Mouse (Mus musculus) urinary bladder, postnatal 25 days (tissue): ENCODE results near the gene Mphosph10.

Source experiments
- DNase-seq: peaks from one replicate; pipeline ENCODE4 v3.0.0; 2022; ENCODE audit warnings: low spot score

The Mphosph10 gene

DNA sequence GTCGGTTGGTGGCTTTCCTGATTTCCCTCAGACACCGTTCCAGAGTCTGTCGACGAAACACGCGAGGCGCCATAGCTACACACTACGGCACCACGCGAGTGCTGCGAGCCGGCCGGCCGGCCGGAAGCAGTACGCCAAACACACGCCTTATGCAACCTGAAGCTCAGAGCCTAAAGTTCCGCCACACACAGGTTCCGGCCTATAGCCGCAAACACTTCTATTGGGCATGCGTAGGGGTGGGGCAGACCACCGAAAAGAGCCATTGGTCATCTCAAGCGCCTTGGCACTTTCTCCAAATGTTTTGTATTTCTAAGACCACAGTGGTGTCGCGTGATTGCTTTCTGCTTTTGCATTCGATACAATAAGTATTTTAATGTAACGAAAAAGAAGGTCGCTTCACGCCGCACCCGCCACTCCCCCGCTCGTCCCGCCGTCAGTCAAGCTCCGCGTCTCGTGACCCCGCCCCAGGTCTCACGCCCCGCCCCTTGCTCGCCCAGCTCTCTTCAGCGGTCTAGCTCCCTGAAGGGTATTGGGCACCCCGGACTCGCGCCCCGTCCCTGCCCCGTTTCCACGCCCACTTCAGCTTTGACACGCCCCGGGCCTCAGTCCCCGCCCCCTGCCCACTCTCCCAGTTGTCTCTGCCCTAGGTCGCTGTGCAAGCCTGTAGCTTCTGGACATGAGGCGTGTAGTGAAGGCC lies at the start of gene Mphosph10, which contains the start of gene Mcee:
Gene Mphosph10 (minus strand): TSS at position 147 of the 697 bp plus-strand sequence.
Gene Mcee (plus strand): TSS at position 486 of the 697 bp plus-strand sequence.
- DNase-seq: peak; percentile 97

DNA sequence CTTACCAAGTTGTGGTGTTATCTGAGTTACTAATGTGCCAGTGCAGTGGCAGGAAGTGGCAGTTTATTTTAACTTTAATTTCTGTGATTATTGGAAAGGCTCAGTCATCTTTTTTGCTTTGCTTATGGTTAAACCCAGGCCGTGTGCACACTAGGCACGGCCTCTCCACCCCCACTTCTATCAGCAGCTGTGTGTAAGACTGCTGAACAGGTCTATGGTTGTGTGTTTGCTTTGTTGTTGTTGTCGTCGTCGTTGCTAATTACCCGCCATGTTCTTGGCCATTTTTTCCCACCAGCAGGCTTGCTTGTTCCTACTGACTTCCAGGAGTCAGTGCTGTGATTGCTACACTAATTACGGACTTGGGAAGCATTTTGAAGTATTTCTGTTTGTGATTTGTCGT lies 48.5 kb upstream of the Mphosph10 start:
- no peak for DNase-seq

DNA sequence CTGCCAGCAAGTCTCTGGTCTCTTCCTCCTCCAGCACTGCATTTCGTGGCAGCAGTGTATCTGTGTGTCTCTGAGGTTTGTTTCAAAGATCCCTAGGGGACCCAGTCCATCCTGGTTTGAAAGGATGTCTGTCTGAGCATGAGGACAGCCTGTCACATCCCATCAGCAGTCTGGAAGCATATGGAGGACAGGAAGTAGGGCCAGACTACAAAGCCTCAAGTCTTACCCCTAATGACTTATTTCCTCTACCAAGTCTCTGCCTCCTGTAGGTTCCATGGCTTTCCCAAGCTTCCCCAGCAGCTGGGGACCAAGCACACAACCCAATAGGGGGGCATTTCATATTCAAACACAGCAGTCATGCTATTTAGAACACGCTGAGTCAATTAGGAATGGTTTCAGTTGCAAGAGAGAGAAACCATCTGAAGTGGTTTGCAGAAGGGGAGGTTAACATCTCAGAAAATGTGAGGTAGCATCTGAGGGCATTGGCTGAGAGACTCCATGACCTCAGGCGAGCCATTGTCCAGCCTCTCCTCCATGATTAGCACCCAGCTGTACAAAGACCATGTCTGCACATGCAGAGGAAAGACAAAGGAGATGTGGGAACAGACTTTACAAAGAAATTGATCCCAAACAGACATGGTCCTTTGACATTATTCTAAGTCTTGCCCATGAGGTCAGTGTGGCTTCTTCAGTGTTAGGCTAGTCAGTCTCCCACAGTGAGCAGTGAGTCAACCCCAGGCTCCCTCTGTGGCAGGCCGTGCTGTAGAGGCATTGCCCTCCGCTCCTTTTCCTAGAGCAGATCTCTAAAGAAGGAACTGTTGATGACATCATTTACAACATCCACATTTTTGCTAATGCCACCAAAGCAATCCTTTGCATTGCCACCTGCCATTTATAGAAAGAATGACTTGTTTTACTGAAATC lies 47.8 kb upstream of the Mphosph10 start:
- no peak for DNase-seq

DNA sequence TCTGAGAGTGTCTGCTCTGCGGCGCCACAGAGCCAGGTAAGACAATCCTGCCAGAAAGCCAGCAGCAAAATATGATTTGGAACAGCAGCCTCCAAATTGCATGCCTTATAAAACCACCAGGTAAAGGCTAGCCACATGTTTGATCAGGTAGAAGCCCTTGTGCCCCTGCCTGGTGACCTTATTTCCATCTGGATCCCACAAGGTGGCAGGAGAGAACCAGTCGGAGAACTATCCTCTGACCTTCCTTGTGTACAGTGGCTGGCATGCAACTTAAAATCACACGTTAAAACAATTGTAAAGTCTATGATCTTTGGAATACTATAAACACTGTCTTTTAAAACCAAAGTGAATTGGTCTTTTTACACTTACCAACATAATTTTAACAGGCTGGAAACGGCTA lies 32.8 kb upstream of the Mphosph10 start:
- no peak for DNase-seq

DNA sequence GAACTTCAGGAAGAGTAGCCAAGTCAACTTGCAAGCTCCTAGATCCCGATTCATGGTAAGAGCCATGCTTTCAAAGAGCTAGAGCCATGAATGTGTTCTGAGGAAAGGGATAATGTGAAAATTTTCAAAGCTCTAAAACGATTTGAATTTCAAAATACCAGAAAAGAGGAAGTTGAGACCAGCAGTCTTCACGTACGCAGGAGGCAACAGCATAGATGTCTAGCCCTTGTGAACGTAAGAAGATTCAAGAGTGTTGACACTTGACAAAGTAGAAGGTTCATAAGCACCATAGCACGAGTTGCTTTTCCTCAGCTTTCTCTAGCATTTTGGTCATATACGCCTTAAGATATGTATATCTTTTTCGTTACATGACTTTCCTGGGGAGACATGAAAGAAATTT lies 11.9 kb upstream of the Mphosph10 start:
- DNase-seq: no peak

DNA sequence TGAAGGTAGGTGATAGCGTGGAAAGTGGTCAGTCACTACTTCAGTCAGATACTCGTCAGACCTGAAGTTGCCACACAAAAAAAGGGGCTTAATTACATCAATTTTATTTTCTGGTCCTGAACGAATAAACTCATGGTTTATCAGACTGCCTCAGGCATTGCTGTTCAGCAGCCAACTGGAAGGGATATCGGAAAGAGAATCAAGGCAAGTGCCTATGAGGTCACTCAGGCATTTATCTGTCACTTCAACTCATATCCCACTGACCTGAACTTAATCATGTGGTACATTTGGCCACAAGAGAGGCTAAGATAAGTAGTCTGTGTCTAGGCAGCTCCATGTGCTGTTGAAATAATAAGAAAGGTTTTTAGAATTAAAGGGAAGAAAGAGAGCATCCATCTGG lies 10.4 kb upstream of the Mphosph10 start:
- no peak for DNase-seq

DNA sequence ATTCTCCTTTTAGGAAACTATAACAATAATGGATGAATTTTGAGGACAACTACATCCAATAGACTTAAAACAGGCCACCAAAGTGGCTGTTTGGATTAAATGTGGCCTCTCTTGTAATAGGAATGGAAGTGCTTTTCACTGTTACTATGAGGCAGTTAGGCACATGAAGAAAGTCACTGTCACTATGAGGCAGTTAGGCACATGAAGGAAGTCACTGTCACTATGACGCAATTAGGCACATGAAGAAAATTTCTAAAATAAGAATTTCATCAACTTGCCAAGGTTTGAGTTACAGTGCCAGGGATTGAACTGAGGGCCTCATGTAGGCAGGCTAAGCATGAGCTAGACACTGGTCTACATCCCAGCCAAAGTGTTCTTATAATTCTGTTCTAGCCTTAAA lies 8.7 kb upstream of the Mphosph10 start:
- no peak for DNase-seq

DNA sequence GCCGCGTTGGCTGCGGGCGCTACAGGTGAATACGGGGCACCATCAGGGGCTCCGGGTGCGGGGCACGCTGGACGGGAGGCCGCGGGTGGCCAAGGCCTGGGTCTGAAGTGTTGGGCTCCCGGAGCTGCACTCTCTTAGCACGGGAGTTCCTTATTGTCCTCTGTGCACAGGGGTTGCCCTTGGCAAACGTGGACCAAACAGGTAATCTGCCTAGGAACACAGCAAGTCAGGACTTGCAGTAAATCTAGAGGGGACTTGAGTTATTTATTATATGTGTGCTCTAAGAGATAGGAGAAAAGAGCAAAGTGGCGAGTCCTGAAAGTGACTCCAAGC lies 717 bp upstream of the Mphosph10 start:
- no peak for DNase-seq

DNA sequence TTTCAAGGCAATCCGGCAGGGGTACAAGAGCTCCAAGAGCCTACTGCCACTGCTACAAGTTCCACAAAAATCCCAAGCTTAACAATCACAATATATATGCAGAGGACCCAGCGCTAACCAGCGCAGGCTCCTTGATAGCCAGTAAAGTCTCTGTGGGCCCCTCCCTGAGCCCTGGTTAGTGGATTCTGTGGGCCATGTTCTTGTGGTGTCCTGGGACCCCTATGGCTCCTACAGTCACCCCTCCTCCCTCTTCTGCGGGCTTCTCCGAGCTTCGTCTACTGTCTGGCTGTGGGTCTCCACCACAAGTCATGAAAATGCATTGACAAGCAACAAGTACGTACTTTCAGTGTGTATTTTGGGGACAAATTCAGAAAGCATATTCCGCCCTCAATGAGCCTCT lies 589 bp downstream of the Mphosph10 start:
- DNase-seq: no peak

DNA sequence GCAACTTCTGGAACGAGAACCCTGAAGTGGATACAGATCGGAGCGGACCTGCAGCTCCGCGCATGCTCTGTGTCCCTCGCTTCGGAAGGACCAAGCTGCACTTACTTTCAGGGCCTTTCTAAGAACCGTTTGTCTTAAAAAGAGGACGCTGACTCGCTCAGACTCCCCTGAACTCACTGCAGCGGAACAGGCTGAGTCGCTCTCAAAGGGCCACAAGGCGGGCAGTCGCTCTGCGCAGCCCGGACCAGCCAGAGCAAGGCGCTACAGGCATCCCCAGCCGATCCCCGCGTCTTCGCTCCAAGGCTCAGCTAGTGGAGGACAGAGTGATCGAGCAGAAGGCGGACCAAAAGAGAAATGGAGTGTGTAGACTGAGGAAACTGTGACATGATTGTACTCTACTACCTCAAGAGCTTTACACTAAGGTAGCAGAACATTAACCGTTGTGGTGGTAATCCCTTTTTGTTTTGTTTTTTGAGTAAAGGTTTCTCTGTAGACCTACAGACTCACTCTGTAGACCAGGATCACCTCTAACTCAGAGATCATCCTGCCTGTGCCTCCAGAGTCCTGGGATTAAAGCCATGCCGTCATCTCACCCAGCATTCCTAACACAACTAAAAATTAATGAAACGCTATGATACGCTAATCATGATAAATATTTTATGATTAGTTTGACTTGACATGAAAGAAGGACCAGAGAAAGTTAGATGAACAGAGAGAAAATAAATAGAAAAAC lies 18.1 kb downstream of the Mphosph10 start, which contains the start of gene Fan1:
Gene Fan1 (minus strand): TSS at position 266 of the 733 bp plus-strand sequence.
- peak; percentile 84 for DNase-seq

DNA sequence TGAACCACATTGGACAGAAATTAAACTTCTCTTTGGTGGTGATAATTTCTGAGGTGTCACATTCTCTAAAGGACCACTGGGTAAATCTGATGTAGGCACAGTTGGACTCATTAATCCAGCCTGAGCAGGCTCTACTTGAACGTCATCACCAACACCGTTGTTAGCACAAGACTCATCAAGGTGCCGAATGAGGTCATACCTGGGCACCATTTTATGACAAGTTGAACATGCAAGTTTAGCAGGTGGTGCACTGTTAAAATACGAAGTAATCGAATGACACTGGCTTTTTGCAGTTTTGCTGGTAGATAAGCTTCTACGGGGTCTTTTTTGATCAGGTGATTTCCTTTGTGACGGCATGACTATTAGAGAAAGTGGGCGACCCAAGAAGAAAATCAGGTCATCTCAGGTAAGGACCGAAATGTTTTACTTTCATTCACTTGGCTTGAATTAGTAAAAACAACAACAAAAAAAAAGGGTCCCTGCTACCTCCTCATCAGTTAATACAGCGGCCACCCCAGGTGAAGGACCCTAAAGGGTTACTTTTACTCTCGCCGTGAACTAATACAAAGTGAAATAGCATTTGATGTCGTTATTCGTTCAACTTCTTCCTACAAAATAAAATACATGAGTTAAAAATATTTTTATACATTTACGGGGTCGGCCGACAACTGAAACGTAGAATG lies 18.8 kb downstream of the Mphosph10 start:
- no peak for DNase-seq

DNA sequence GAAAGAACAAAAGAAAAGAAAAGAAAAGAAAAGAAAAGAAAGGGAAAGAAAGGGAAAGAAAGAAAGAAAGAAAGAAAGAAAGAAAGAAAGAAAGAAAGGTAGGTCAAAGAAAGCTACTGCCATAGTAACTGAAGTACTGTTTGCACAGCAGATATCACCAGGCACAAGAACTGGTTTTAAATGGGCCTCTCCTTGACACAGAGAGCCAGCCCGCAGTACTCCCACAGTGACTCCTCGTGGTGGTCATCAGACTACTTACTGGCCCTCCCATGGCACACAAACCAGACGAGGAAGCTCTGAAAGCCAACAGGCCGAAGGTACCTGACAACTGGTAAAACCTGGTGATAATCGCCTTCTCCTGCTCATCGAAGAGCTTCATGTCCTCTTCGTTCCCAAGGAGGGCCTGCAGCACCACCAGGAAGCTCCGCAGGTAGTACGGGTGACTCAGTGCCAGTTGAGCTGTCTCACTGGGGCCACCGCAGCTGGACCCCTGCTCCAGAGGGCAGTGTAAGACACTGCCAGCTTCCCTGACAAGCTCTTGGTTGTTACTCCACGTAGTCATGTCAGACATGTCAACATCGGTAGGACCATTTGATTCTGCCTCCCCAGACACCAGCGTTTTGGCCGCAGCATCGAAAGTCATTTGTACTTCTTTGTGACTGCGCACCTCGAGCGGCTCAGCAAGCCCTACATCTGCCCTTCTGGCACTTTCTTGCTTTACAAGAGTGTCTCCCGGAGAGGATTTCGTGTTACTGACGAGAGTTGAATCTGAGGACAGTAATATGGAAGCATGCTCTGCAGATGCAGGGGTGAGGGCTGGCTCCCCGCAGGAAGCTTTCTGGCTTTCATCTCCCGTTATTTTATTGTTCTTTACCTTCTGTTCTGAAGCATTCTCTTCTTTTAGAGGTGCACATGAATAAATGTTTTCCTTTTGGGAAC lies 19.9 kb downstream of the Mphosph10 start:
- no peak for DNase-seq

DNA sequence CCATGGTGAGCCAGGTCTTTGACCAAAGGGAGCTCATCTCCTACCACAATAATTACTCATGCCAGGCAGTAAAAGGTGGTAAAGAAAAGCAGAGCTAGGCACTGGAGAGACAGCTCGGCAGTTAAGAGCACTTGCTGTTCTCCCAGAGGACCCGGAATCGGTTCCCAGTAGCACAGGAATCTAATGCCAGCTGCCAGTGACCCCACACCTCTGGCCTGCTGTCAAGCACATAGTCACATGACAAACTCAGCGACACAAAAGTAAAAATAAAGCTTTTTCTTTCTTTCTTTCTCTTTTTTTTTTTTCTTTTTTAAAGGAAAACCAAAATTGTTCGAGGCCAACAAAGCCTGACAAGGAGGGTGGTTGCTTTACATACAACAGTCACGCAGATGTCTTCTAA lies 22.2 kb downstream of the Mphosph10 start:
- DNase-seq: no peak

DNA sequence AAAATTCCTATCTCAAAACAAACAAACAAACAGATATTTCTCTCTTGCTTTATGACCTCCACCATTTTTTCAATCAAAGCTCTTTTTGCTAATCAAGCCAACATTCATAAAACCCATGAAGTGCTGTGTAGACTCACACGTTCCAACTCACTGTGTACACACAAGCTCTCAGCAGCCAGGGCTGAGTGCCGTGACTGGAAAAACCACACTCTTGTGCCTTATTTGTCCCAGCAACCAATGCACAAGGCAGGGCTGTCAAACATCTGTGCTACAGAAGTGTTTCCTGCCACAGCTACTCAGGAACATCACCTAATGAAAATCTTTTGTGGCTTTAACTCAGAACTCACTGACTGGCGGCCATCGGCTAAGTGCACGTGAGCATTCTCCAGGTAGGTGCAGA lies 26.2 kb downstream of the Mphosph10 start:
- no peak for DNase-seq

DNA sequence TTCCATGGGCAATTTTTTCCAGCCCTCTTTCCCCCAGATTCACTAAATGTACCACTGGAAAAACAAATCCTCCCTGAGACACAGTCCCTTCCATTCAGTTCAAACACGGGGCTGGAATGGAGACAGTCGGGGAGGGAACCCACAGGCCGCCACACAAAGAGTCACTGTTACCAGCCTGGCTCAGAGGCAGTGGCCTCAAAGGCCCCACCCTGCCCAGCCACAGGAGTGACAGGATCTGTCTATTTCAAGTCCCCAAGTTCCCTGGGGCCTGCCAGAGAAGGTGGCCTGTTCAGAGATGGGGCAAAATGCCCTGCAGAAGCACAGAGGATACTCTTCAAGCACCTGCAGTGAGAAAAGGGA lies 31.5 kb downstream of the Mphosph10 start:
- no peak for DNase-seq

DNA sequence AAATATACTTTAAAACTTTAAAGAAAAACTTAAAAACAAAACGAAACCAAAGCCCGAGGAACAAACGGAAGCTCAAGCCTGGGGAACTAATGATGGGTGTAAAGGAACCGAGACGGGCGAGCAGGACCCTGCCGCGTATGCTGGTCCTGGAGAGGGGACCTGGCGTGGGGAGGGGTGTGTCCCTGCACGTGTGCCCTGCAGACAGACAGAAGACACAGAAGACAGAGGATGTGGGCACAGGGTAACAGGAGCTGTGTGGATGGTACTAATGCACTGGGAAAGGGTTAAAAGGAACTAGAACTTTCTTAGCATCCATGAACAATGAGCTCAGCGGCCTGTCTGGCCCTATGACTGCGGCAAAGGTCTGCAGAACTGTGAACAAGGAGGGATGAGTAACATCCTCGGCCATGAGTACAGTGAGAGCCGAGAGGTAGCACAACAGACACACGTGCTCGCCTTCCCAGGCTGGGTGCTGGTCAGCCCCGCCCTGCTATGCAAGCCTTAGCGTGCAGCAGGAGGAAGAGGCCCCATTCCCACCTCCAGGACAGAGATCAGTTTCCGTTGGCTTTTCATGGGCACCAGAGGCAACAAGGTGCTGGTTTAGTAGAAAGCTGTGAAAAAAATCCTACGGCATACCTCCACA lies 32.0 kb downstream of the Mphosph10 start:
- DNase-seq: no peak

DNA sequence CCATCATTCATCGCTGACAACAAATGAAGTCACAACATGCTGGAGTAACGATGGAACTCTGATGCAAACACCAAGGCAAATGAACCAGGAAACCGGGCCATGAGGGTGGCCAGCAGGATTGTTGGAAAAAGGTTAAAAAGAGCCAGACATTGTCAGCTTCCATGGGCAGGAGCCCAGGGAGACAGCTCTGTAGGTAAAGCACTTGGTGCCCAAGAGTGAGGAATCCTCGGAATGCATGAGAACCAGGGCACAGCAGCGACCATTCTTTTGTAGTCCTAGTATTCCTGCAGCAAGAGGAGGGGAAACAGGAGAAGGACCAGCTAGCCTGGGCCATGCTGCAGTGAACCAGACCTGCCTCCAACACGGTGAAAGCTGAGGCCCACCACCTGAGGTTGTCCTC lies 33.4 kb downstream of the Mphosph10 start:
- DNase-seq: no peak

DNA sequence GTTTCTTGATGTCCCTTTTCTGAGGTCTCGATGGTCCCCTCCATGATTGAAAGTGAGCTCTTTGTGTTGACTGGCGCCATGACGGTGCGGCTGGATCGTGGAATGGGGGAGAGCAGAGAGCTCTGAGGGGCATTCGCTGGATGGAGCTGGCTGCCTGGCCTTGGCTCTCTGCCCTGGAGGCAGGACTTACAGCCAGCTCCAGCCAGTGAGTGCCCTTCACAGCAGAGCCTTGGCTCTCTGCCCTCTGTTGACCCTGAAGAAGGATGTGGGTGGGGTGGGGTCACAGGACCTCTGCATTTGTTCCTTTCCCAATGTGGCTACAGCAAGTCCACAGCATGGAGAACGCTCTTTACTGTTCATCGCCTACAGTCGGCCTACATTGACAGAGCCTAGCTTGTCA lies 34.7 kb downstream of the Mphosph10 start:
- no peak for DNase-seq

DNA sequence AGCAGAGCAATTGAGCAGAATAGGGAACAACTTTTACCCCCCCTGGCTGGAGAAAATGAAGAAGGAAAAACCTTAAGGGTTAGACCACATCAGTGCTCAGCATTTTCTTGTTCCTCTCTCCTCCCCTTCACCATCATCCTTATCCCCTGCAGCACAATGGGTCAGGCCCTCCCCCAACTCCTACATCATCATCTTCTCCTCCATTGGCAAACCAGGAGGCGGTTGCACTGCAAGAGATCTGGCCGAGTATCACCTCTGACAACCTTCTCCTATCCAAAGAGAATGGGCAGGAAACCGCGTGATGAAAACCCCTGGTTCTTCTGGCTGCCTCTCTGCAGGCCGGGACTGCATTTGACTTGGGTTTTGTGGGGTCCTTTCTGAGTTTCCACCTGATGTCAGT lies 35.4 kb downstream of the Mphosph10 start:
- no peak for DNase-seq

DNA sequence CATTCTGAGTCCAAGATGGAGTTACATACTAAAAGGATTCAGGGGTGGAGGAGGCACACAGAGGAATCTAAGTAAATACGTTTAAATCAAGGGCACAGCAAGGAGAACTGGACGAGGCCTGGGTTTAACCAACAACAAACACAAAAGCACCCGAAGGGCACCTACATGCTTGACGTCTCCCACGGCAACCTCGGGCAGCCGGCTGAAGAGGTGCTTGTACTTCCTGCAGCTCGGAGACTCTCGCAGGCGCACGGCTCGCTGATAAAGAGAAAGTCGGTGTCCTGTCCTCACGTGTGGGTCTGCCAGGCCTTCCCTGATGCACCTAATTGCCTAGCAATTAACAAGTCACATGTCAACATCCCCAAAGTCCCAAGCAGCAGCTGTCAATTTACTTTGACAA lies 37.9 kb downstream of the Mphosph10 start:
- DNase-seq: no peak

DNA sequence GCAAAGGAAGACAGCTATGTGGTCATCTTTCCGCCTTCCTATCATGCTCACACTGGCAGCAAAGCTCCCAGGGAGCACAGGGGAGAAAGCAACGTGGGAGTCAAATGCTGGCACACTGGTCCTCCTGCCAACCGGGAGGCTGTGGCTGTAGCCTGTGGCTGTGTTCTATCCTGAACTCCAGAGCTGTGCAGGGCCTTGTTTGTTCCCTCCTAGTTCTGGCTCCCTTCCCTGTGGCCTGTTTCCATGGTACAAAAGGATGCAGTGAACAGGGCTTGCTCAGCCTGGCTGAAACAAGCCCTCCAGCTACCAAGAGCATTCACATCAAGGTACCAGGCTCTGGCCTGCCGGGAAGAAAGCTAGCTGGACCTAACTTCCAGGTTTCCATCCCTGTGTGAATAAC lies 41.0 kb downstream of the Mphosph10 start:
- no peak for DNase-seq
